Mouse (Mus musculus): ENCODE results near the gene Rsl1d1.
A peak's percentile ranks its signal among the peaks of the same experiment; 100 is the strongest.

Gene Rsl1d1

GRCm38 (mm10) chr16:11202571-11203554 lies at the start of gene Rsl1d1:
Rsl1d1 (minus strand) TSS chr16:11203331.
- peak; percentile 90 for DNase-seq (ENCODE audit: low read depth, low spot score)

DNA sequence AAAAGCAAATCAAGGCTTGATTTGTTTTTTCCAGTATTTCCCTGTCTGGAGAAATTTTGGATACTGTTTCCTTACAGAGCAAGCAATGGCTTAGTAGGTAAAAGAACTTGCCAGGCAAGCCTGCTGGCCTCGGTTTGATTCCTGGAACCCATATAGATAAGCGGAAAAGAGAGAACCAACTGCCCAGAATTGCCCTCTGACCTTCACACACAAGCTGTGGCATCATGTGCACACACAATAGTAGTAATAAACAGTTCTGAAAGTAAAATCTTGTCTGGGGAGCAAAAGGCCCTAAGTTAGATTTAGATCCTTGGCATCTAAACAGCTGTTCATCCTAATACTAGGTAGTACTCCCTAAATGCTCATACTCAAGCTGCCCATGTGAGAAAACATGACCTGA lies 44.7 kb upstream of the Rsl1d1 start:
- no peak for DNase-seq (ENCODE audit: low read depth, low spot score)

- DNase-seq (ENCODE audit: low read depth, low spot score): no peak
Observed at GRCm38 (mm10) chr16:11245767-11246166, 42.6 kb upstream of the Rsl1d1 start.

- no peak for DNase-seq (ENCODE audit: low read depth, low spot score)
Observed at GRCm38 (mm10) chr16:11242401-11242800, 39.3 kb upstream of the Rsl1d1 start.

DNA sequence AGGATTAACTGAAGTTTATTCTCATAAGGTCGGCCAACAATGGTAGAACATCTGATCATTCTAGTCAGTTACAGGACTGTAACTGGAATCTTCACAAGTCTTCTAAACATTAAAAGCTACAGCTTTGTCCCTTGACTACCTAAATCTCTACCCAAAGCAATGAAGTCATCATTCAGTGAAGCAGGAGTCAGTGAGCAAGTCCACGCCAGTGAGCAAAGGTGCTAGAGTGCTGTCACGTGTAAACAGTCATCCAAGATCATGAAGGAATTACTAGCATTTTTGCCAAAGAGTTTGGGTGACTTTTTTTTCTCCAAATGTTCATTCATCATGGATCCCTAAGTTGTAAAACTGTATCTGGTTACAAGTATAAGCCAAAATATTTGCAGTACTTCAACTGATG lies 14.7 kb upstream of the Rsl1d1 start:
- no peak for DNase-seq (ENCODE audit: low read depth, low spot score)

DNA sequence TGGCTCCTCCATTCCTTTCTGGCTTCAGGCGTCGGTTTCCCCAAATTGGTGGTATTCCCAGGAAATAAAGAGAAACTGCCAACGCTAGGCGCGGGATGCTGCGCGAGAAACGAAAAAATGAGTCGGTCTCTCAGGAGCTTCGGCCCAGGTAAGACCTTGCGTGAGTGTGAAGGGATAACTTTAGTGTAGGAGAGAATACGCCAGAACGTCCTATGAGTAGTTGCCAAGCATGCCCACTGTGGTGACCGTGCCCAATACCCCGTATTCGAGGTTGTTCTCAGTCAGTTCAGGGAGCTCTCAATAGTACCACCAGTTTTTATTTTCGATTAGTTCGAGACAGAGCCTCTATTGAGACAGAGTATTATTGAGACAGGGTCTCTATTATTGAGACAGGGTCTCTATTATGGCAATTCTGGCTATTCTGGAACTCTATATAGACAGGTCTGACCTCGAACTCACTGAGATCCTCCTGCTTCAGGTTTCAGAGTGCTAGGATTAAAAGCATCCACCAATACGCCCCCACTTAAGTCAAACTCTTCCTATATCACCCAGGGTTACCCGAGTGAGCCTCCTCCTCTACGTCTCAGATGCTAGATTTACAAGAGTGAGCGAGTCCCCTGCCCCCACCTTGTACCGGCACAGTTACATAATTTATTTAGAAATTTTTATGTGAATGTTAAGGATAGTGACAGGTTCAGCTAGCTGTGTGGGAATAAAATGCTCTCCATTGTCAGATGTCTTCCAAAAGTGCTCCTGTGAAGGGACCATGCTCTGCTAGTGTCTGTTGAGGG lies 664 bp upstream of the Rsl1d1 start:
- peak; percentile 17 for DNase-seq (ENCODE audit: low read depth, low spot score)

DNA sequence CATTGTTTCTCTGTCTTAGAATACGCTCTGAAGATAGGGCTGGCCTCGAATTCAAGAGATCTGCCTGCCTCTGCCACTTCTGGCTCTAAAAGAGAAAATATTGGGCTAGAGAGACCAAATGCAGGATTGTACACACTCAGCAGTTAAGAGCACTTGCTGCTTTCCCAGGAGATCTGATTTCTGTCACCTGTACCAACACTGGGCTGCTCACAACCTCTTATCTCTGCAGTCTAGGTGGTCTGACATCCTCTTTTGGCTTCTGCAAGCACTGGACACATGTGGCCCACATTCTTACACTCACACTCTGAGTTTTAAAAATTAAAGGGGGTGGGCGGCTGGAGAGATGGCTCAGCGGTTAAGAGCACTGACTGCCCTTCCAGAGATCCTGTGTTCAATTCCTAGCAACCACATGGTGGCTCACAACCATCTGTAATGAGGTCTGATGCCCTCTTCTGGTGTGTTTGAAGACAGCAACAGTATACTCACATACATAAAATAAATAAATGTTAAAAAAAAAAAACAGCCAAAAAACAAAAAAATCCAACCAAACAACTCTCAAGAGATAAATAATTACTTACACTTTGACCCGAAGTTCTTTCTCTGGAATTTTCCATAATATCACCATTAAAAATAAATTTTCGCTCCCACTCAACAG lies 1.3 kb downstream of the Rsl1d1 start:
- DNase-seq (ENCODE audit: low read depth, low spot score): no peak

DNA sequence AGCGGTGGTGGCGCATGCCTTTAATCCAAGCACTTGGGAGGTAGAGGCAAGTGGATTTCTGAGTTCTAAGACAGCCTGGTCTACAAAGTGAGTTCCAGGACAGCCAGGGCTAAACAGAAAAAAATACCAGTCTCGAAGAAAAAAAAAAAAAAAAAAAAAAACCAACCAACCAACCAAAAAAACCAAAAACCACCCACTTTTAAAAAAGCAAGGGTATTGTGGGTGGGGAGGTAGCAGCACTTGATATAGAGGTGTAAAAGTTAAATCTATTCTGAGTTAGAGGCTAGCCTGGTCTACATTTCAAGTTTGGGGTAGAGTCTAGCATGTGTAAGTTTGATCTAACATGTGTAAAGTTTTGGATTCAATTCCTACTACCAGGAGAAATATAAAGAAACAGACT lies 2.9 kb downstream of the Rsl1d1 start:
- DNase-seq (ENCODE audit: low read depth, low spot score): no peak

- peak; percentile 46 for DNase-seq (ENCODE audit: low read depth, low spot score)
Observed at GRCm38 (mm10) chr16:11198467-11198866, 4.7 kb downstream of the Rsl1d1 start.

DNA sequence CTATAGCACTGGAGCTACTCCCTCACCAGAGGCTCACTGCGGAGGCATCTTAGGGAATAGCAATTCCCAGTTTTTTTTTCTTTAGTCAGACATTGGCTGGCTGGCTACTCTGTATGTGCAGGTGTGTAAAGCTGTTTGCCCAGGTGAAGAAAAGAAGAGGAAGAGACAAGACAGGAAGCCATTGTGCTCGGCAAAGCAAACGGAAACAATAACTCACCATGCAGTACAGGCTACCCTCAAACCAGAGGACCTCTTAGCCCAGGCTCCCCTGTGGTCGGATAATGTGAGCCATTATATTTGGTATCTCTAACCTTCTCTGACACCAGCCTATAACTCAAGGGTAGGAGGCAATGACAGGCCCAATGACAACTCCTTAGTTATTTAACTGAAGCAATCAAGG lies 6.1 kb downstream of the Rsl1d1 start:
- DNase-seq (ENCODE audit: low read depth, low spot score): no peak

DNA sequence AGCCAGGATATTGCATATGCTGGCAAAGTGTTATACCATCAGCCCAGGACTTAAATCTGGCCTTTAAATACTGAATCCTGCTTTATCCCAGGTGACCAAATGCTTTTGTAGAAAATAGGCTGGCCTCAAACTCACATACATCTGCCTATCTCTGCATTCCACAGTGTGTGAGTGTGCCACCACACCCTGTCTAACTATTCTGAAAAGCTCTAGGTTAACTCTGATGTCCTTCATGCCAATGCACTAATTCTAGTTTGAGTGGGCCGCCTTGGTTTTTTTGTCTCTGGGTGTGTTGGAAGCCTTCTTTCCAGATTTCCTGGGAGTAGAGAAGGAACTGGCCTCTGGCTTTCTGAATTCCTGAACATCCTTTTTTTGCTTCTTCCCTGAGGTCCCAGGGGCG lies 9.9 kb downstream of the Rsl1d1 start:
- no peak for DNase-seq (ENCODE audit: low read depth, low spot score)

DNA sequence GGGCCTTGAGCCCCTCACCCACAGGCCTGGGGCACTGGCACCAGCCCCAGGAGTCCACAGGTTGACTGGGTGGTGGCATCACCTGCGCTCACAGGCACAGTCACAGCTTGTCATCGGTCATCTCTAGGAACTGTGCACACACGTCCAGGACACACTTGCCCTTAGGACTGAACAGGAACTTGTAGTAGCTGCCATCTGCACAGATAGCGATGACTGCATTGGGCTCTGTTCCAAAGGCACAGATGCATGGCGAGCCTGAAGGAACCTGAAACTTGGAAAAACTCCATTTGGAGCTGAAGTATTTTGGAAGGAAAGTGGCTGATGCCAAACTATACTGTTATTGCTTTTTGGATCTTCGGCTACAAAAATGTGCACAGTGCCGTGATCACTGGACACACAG lies 13.0 kb downstream of the Rsl1d1 start:
- DNase-seq (ENCODE audit: low read depth, low spot score): no peak

- DNase-seq (ENCODE audit: low read depth, low spot score): no peak
Observed at GRCm38 (mm10) chr16:11177404-11177803, 25.7 kb downstream of the Rsl1d1 start.

- DNase-seq (ENCODE audit: low read depth, low spot score): no peak
Observed at GRCm38 (mm10) chr16:11176884-11177244, 26.3 kb downstream of the Rsl1d1 start.

GRCm38 (mm10) chr16:11176208-11176883 lies 26.8 kb downstream of the Rsl1d1 start, which contains the start of gene Zc3h7a:
Zc3h7a (minus strand) TSS chr16:11176393.
- DNase-seq (ENCODE audit: low read depth, low spot score): peak; percentile 88

- peak; percentile 58 for DNase-seq (ENCODE audit: low read depth, low spot score)
Observed at GRCm38 (mm10) chr16:11175489-11176207, 27.5 kb downstream of the Rsl1d1 start.

- DNase-seq (ENCODE audit: low read depth, low spot score): peak; percentile 9
Observed at GRCm38 (mm10) chr16:11175100-11175488, 28.0 kb downstream of the Rsl1d1 start.

- peak; percentile 52 for DNase-seq (ENCODE audit: low read depth, low spot score)
Observed at GRCm38 (mm10) chr16:11174671-11175081, 28.5 kb downstream of the Rsl1d1 start.

DNA sequence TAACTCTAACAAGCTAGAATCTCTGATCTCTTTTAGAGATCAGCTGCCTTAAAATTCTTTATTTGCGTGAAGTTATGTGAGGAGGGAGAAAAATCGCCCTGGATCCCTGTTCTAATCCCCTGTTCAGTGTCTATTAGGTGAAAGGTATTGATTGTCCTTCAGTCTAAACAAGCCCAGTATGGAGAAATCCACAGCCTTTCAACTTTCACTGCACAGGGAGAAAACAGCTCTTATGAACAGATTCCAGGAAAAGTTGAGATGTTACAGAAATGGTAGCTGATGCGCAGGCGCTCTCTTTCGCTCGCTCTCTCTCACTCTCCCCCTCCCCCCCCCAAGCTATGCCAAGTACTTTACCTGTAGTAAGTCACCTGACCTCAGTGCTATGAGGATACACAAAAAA lies 31.5 kb downstream of the Rsl1d1 start:
- no peak for DNase-seq (ENCODE audit: low read depth, low spot score)

DNA sequence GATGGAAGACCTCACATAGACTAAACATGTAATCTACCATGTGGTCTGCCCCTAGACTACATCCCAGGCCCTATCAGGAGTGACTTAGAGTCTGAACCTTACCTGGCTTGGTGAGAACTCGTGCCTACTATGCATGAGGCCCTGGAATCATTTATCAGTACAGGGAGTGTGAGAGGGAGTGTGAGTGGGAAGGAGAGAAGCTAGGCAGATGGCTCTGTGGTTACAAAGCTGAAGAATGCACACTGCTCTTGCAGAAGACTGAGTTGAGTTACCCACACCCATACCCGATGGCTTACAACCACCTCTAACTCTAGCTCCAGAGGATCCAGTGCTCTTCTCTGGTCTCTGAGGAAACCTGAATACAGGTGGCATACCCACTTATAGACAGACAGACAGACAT lies 36.7 kb downstream of the Rsl1d1 start:
- DNase-seq (ENCODE audit: low read depth, low spot score): no peak

Data from c-Kit-negative CD71-positive TER-119-positive erythroid progenitor cells, embryonic 14.5 days (primary cell).